Mouse (Mus musculus) lung, embryonic 15.5 days (tissue): Measurements from ENCODE around the gene Syn2. TPM values are rescaled to one million over a fixed set of nuclear protein-coding genes. Genes with fewer than 3 reads are reported as not detected.

Experiments
- microRNA-seq: library from miRNA; unstranded; fragments of <30 nt; microRNA quantifications from one replicate; pipeline ENCODE4, GENCODE M21; 2016
- polyA plus RNA-seq: library from polyadenylated mRNA; unstranded; fragments of >200 nt; fragmentation: Nextera tagmentation; extraction: Ambion mirVana; gene quantifications from 2 replicates; pipeline ENCODE4 v1.2.1, GENCODE M21; 2015

Gene Syn2
- polyA plus RNA-seq, 1 experiment from 2014 or later, result 2.1 TPM

Small RNA genes lying within 50 kb of the gene (microRNA-seq; reads per million reads assigned to microRNA genes)
- gene Gm24767, result not detected

Other genes starting within 250 kb of the Syn2 start
- gene Vgll4, start 164.9 kb upstream of the Syn2 start, polyA plus RNA-seq, result 133 and 147 TPM in 2 replicates
- 61.1 and 62.2 TPM in 2 replicates for gene Tamm41, start 97.0 kb upstream of the Syn2 start, polyA plus RNA-seq
- not detected in 2 replicates for gene Gm17482, start 92.4 kb downstream of the Syn2 start, polyA plus RNA-seq
- 2.4 and 2.7 TPM in 2 replicates for gene Timp4, start 117.3 kb downstream of the Syn2 start, polyA plus RNA-seq
- gene Pparg, start 226.0 kb downstream of the Syn2 start, polyA plus RNA-seq, result 3.9 and 4.2 TPM in 2 replicates